9 mouse cellular contexts compared by ENCODE assay signal in the genomic region with DNA sequence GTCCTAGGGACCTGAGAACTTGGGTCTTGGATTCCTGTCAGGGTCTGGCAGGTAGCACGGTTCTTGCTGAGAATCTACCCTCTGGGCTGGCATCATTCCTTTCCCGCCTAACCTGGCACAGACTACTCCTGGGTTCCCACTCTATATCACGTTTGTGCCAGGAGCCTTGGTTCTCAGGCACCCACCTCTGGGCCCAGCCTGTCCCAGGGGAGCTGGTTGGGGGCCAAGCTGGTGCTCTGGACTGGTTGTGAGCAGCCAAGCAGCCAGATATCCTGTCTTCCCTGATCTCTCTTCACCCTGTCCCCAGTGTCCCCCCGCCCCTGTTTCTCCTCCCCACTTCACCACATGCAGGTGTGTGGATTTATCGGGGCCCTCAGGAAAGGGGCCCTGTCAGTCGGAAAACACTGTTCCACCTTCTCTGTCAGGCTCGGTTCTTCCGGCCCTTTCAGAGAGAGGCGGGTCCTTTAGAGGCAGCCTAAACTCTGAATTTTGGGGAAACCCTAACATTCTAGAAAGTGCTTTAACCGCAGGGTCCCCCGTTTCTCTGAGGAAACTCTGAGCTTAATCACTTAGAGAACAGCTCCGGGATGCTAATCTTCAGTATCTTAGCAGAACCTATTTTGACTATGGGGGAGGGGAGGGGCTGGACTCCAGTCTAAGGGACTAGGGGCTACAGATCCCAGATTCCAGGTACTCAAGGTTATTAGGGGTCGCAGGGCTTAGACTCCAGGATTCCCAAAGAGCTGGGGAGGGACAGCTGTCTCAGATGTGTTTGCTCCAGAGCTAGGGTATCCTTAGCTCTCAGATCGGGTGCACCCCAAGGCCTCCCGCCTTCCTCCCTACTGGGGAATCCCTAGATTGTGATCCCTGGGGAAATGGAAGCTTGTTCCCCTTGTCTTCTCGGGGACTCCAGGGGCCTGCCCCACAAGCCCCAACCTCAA. TPM values are rescaled to one million over a fixed set of nuclear protein-coding genes. Genes with fewer than 3 reads are reported as not detected.
DNase-seq lines count a peak whose midpoint lies in the region; ATAC-seq and TF ChIP-seq lines count a peak whose summit lies in the region.
"Had no signal": no experiment of that assay in that cellular context is flagged by ENCODE, and none has a peak within 500 bp of the region (broad histone marks: within the 10 kb centered on the region; RNA-seq: fewer than 3 reads in every experiment).

No protein-coding gene starts in this region.

- WGBS in kidney, adult 2 months = 16% methylated on average over 16 of the region's 16 CpGs
- 8% methylated on average over 16 of the region's 16 CpGs for WGBS in hindbrain, embryonic 15.5 days
- WGBS in midbrain, postnatal 0 days = 11% methylated on average over 16 of the region's 16 CpGs

- H3K9ac ChIP-seq in hindbrain, embryonic 15.5 days = peak overlapping the region; percentile 50
- H3K9ac ChIP-seq in midbrain, postnatal 0 days (replicated peaks; ENCODE audit: low read length, poor library complexity, severe bottlenecking) = peak overlapping the region; percentile 46

- H3K4me3 ChIP-seq in kidney, adult 2 months (ENCODE audit: insufficient read depth, low read depth, low read length) = peak overlapping the region; percentile 75
- H3K4me3 ChIP-seq in brown adipose tissue, adult 24 weeks (ENCODE audit: insufficient read depth, low read depth, low read length) = peak overlapping the region; percentile 65
- H3K4me3 ChIP-seq in hindbrain, embryonic 15.5 days = peak overlapping the region; percentile 41
- H3K4me3 ChIP-seq in midbrain, postnatal 0 days (ENCODE audit: low read depth, low read length) = peak overlapping the region; percentile 42

- ATAC-seq in hindbrain, embryonic 15.5 days (ENCODE audit: low FRiP score, low read depth) = peak; percentile 28
- peak; percentile 14; the same call in 1 of the 2 replicates for ATAC-seq in midbrain, postnatal 0 days (ENCODE audit: low FRiP score)

- no peaks in the 10 kb centered on the region for H3K27me3 ChIP-seq in kidney, adult 2 months (replicated peaks; ENCODE audit: control insufficient read depth, insufficient read depth, low read length)
- H3K27me3 ChIP-seq in hindbrain, embryonic 15.5 days = peaks cover 29% of the 10 kb centered on the region
- peaks cover 26% of the 10 kb centered on the region for H3K27me3 ChIP-seq in midbrain, postnatal 0 days (ENCODE audit: insufficient read depth, low read length)

- peaks cover 7% of the 10 kb centered on the region; the same call in 1 of the 2 replicates for H3K4me1 ChIP-seq in kidney, adult 2 months (ENCODE audit: control insufficient read depth, insufficient read depth, low read length)
- peaks cover 22% of the 10 kb centered on the region for H3K4me1 ChIP-seq in brown adipose tissue, adult 24 weeks (ENCODE audit: control insufficient read depth, insufficient read depth, insufficient read length, low read length)
- peaks cover 21% of the 10 kb centered on the region for H3K4me1 ChIP-seq in hindbrain, embryonic 15.5 days (replicated peaks)
- 0 out of 2 replicates have a peak, but pooled peaks cover 9% of the 10 kb centered on the region for H3K4me1 ChIP-seq in midbrain, postnatal 0 days (ENCODE audit: insufficient read depth, low read length)

- H3K9me3 ChIP-seq in hindbrain, embryonic 15.5 days = no peaks in the 10 kb centered on the region
- no peaks in the 10 kb centered on the region for H3K9me3 ChIP-seq in midbrain, postnatal 0 days (ENCODE audit: low read length)

- no peak for TF ChIP-seq POLR2A in kidney, adult 2 months (IDR thresholded peaks at IDR 0.05; ENCODE audit: low read depth, low read length)

- TF ChIP-seq CTCF in kidney, adult 2 months (conservative IDR thresholded peaks at IDR 0.05; ENCODE audit: insufficient read depth, insufficient read length, low read depth, low read length) = no peak
- TF ChIP-seq CTCF in midbrain, postnatal 0 days (IDR thresholded peaks at IDR 0.05) = no peak

- H3K4me2 ChIP-seq in hindbrain, embryonic 15.5 days = peak overlapping the region; percentile 66
- H3K4me2 ChIP-seq in midbrain, postnatal 0 days (ENCODE audit: low read depth, low read length, poor library complexity, severe bottlenecking) = peak overlapping the region; percentile 91

- no peaks in the 10 kb centered on the region for H3K36me3 ChIP-seq in kidney, adult 2 months (ENCODE audit: control insufficient read depth, insufficient read depth, low read length)
- no peaks in the 10 kb centered on the region for H3K36me3 ChIP-seq in hindbrain, embryonic 15.5 days
- no peaks in the 10 kb centered on the region for H3K36me3 ChIP-seq in midbrain, postnatal 0 days (ENCODE audit: insufficient read depth, low read length)

- no peak for DNase-seq in kidney, adult 2 months
- no peak for DNase-seq in kidney, adult 8-10 months
- no peak for DNase-seq in midbrain, postnatal 0 days (ENCODE audit: low spot score)
- DNase-seq in urinary bladder, postnatal 14 days (ENCODE audit: low spot score) = no peak
- DNase-seq in adrenal gland, adult 8-10 months = no peak
- DNase-seq in cerebellum, adult 11 months = no peak

- H3K27ac ChIP-seq in kidney, adult 2 months (ENCODE audit: insufficient read depth, low read depth, low read length) = peak overlapping the region; percentile 76
- H3K27ac ChIP-seq in brown adipose tissue, adult 24 weeks (replicated peaks; ENCODE audit: low read depth, low read length) = peak overlapping the region; percentile 56
- no peak overlapping the region for H3K27ac ChIP-seq in hindbrain, embryonic 15.5 days (replicated peaks)
- no peak overlapping the region for H3K27ac ChIP-seq in midbrain, postnatal 0 days (ENCODE audit: low read depth, low read length)

RNA-seq across cellular contexts. Expression of gene Bcam, which starts 1.1 kb away (rescaled TPM):
- 237 and 272 TPM in 2 replicates for polyA plus RNA-seq in kidney, adult 2 months (2012; rRNA removed)
- 7.6 and 20.8 TPM in 2 replicates for polyA plus RNA-seq in brown adipose tissue, adult 24 weeks (2012; ENCODE audit: insufficient read depth, insufficient read length, missing spikeins)
- polyA plus RNA-seq in hindbrain, embryonic 15.5 days (2015; fragmentation: Nextera tagmentation; extraction: Ambion mirVana) = 20.0 and 20.7 TPM in 2 replicates
- 32.6 and 33.5 TPM in 2 replicates for total RNA-seq in midbrain, postnatal 0 days (2014; rRNA removed)
- 18.7 and 22.0 TPM in 2 replicates for polyA plus RNA-seq in midbrain, postnatal 0 days (2015; fragmentation: Nextera tagmentation; extraction: Ambion mirVana)
- total RNA-seq in adrenal gland, adult 8-10 months (2022) = 10 to 100 TPM; 50.3 to 63.5 (median 55.3) TPM

RNA-seq across cellular contexts. Expression of gene Nectin2, which starts 19.4 kb away (rescaled TPM):
- 44.5 and 47.7 TPM in 2 replicates for polyA plus RNA-seq in kidney, adult 2 months (2012; rRNA removed)
- 36.0 and 38.3 TPM in 2 replicates for polyA plus RNA-seq in brown adipose tissue, adult 24 weeks (2012; ENCODE audit: insufficient read depth, insufficient read length, missing spikeins)
- polyA plus RNA-seq in hindbrain, embryonic 15.5 days (2015; fragmentation: Nextera tagmentation; extraction: Ambion mirVana) = 58.9 and 60.4 TPM in 2 replicates
- total RNA-seq in midbrain, postnatal 0 days (2014; rRNA removed) = 62.6 and 75.3 TPM in 2 replicates
- polyA plus RNA-seq in midbrain, postnatal 0 days (2015; fragmentation: Nextera tagmentation; extraction: Ambion mirVana) = 55.3 and 62.6 TPM in 2 replicates
- total RNA-seq in adrenal gland, adult 8-10 months (2022) = 100 to 1,000 TPM in 1 of 4 experiments, 10 to 100 TPM in 3; 72.1 to 116 (median 88.9) TPM

RNA-seq across cellular contexts. Expression of gene Cblc, which starts 26.9 kb away (rescaled TPM):
- polyA plus RNA-seq in kidney, adult 2 months (2012; rRNA removed) = 24.4 and 32.6 TPM in 2 replicates
- polyA plus RNA-seq in brown adipose tissue, adult 24 weeks (2012; ENCODE audit: insufficient read depth, insufficient read length, missing spikeins) = 1.6 TPM in 1 of 2 replicates, not detected in the other
- 0.37 TPM in 1 of 2 replicates, not detected in the other for polyA plus RNA-seq in hindbrain, embryonic 15.5 days (2015; fragmentation: Nextera tagmentation; extraction: Ambion mirVana)
- 0.71 and 1.8 TPM in 2 replicates for total RNA-seq in midbrain, postnatal 0 days (2014; rRNA removed)
- 0.70 and 1.2 TPM in 2 replicates for polyA plus RNA-seq in midbrain, postnatal 0 days (2015; fragmentation: Nextera tagmentation; extraction: Ambion mirVana)
- total RNA-seq in adrenal gland, adult 8-10 months (2022) = under 1 TPM in 1 of 4 experiments, not detected in 3; 0.43 TPM
- total RNA-seq: heart, postnatal 14 days had no signal

RNA-seq across cellular contexts. Expression of gene Bcl3, which starts 52.9 kb away (rescaled TPM):
- 10.3 and 14.4 TPM in 2 replicates for polyA plus RNA-seq in kidney, adult 2 months (2012; rRNA removed)
- 14.7 and 24.3 TPM in 2 replicates for polyA plus RNA-seq in brown adipose tissue, adult 24 weeks (2012; ENCODE audit: insufficient read depth, insufficient read length, missing spikeins)
- 0.92 and 1.4 TPM in 2 replicates for polyA plus RNA-seq in hindbrain, embryonic 15.5 days (2015; fragmentation: Nextera tagmentation; extraction: Ambion mirVana)
- 0.55 and 0.66 TPM in 2 replicates for total RNA-seq in midbrain, postnatal 0 days (2014; rRNA removed)
- 0.93 and 1.3 TPM in 2 replicates for polyA plus RNA-seq in midbrain, postnatal 0 days (2015; fragmentation: Nextera tagmentation; extraction: Ambion mirVana)
- 10 to 100 TPM; 16.5 to 23.4 (median 21.9) TPM for total RNA-seq in adrenal gland, adult 8-10 months (2022)

RNA-seq across cellular contexts. Expression of gene Tomm40, which starts 54.5 kb away (rescaled TPM):
- 83.9 and 86.3 TPM in 2 replicates for polyA plus RNA-seq in kidney, adult 2 months (2012; rRNA removed)
- 64.2 and 86.3 TPM in 2 replicates for polyA plus RNA-seq in brown adipose tissue, adult 24 weeks (2012; ENCODE audit: insufficient read depth, insufficient read length, missing spikeins)
- 155 and 158 TPM in 2 replicates for polyA plus RNA-seq in hindbrain, embryonic 15.5 days (2015; fragmentation: Nextera tagmentation; extraction: Ambion mirVana)
- 122 and 133 TPM in 2 replicates for total RNA-seq in midbrain, postnatal 0 days (2014; rRNA removed)
- polyA plus RNA-seq in midbrain, postnatal 0 days (2015; fragmentation: Nextera tagmentation; extraction: Ambion mirVana) = 160 and 161 TPM in 2 replicates
- 100 to 1,000 TPM; 119 to 134 (median 125) TPM for total RNA-seq in adrenal gland, adult 8-10 months (2022)

Comparison
In these comparisons a context has a peak if more than half of its experiments do, and no peak if none do; other contexts are left out.
1. H3K27ac ChIP-seq: peak in kidney, adult 2 months (single experiment) and brown adipose tissue, adult 24 weeks (single experiment); none in hindbrain, embryonic 15.5 days (single experiment) and midbrain, postnatal 0 days (single experiment).
2. RNA of gene Bcam, which starts 1.1 kb away (polyA plus RNA-seq): 237 to 272 TPM in kidney, adult 2 months; 20.0 to 20.7 TPM in hindbrain, embryonic 15.5 days, 18.7 to 22.0 TPM in midbrain, postnatal 0 days and 7.6 to 20.8 TPM in brown adipose tissue, adult 24 weeks; every median in the first group is over 10 times any median in the second.
3. Peak in every context shown above with its lines, with median percentiles within 50 percentile points of each other: H3K4me3 ChIP-seq.